ENCODE assay signal across 11 mouse cellular contexts in genomic region chr19:41117334-41117733, GRCm38 (mm10). TPM values are rescaled to one million over a fixed set of nuclear protein-coding genes. Genes with fewer than 3 reads are reported as not detected.
DNase-seq lines count a peak whose midpoint lies in the region.
"Had no signal": no experiment of that assay in that cellular context is flagged by ENCODE, and none has a peak within 500 bp of the region (broad histone marks: within the 10 kb centered on the region; RNA-seq: fewer than 3 reads in every experiment).

No protein-coding gene starts in this region.

- DNase-seq in gastrocnemius, adult 18-20 months (ENCODE audit: low spot score), result peak; percentile 9
- DNase-seq in gastrocnemius, postnatal 10 days, result no peak
- peak; percentile 24 for DNase-seq in Muller cell, postnatal 12 days (ENCODE audit: inconsistent ontology term)
- DNase-seq in adrenal gland, postnatal 10 days, result peak; percentile 62
- DNase-seq in cerebellum, adult 9-10 months, result peak; percentile 75
- DNase-seq in spleen, postnatal 14 days (ENCODE audit: low spot score in 2 of 2), result no peak
- DNase-seq in left cerebral cortex, adult 18-20 months (ENCODE audit: low spot score in 2 of 2), result no peak
- DNase-seq: gastrocnemius, postnatal 25 days; layer of hippocampus, adult 9-11 months; lung, postnatal 36 days; thymus, postnatal 4 days had no signal

RNA-seq across cellular contexts. Expression of gene Opalin, which starts 40.4 kb away (rescaled TPM):
- not detected for total RNA-seq in gastrocnemius, adult 18-20 months (2021)
- not detected for total RNA-seq in gastrocnemius, postnatal 10 days (2021)
- not detected for total RNA-seq in adrenal gland, postnatal 10 days (2021)
- total RNA-seq in left cerebral cortex, adult 18-20 months (2021), result 1 to 10 TPM; 3.8 to 6.9 TPM
- total RNA-seq: gastrocnemius, postnatal 25 days had no signal

Comparison
In these comparisons a context has a peak if more than half of its experiments do, and no peak if none do; other contexts are left out.
1. DNase-seq: peak in gastrocnemius, adult 18-20 months (single experiment), Muller cell, postnatal 12 days (single experiment), adrenal gland, postnatal 10 days (single experiment) and cerebellum, adult 9-10 months (single experiment); none in gastrocnemius, postnatal 10 days (single experiment), spleen, postnatal 14 days (0 of 2) and left cerebral cortex, adult 18-20 months (0 of 2).
2. RNA of gene Opalin, which starts 40.4 kb away (total RNA-seq): 3.8 to 6.9 TPM in left cerebral cortex, adult 18-20 months; not detected in adrenal gland, postnatal 10 days, not detected in gastrocnemius, adult 18-20 months and not detected in gastrocnemius, postnatal 10 days; every median in the first group is over 4 times any median in the second.